Mouse (Mus musculus) limb, embryonic 15.5 days (tissue): ENCODE measurements at regions not wholly inside any gene's neighbourhood (a gene's known extent, or its start where the extent isn't known, plus 50 kb on each side); places are given as distances from the start of the nearest gene placed in this dataset.

ENCODE experiments used
- ATAC-seq: fragments of 200-750 bp; cut with Nextera tagmentation; 2 replicates; pipeline ENCODE4 v1.8.0; 2017; ENCODE audit warnings: low read depth, moderate TSS enrichment; ENCODE audit not compliant: insufficient number of reproducible peaks, low FRiP score, low TSS enrichment
- H3K27ac ChIP-seq: fragments of 300-500 bp; sonication (generic); 2 replicates; pipeline ENCODE4 v1.5.1; 2015; ENCODE audit warnings: moderate library complexity, mild to moderate bottlenecking, inconsistent platforms
- H3K27me3 ChIP-seq: fragments of 300-500 bp; sonication (generic); 2 replicates; pipeline ENCODE4 v1.6.1; 2015; ENCODE audit warnings: inconsistent platforms
- H3K36me3 ChIP-seq: fragments of 300-500 bp; sonication (generic); 2 replicates; pipeline ENCODE4 v1.6.1; 2015; ENCODE audit warnings: inconsistent platforms
- H3K4me1 ChIP-seq: fragments of 300-500 bp; sonication (generic); 2 replicates; pipeline ENCODE4 v1.6.1; 2015; ENCODE audit warnings: inconsistent platforms
- H3K4me2 ChIP-seq: fragments of 300-500 bp; sonication (generic); 2 replicates; pipeline ENCODE4 v1.6.1; 2015; ENCODE audit warnings: mild to moderate bottlenecking, inconsistent platforms
- H3K4me3 ChIP-seq: fragments of 300-500 bp; sonication (generic); 2 replicates; pipeline ENCODE4 v1.5.1; 2015; ENCODE audit warnings: mild to moderate bottlenecking, inconsistent platforms
- H3K9ac ChIP-seq: fragments of 300-500 bp; sonication (generic); 2 replicates; pipeline ENCODE4 v1.6.1; 2015; ENCODE audit warnings: inconsistent platforms
- H3K9me3 ChIP-seq: fragments of 300-500 bp; sonication (generic); 2 replicates; pipeline ENCODE4 v1.6.1; 2016; ENCODE audit warnings: inconsistent platforms
- WGBS: fragments of 180-500 bp; shearing (Covaris S2); methylation state at CpG from one replicate; pipeline ENCODE4 v1.1.7; 2015; 5-methylcytosine and 5-hydroxymethylcytosine counted together

DNA sequence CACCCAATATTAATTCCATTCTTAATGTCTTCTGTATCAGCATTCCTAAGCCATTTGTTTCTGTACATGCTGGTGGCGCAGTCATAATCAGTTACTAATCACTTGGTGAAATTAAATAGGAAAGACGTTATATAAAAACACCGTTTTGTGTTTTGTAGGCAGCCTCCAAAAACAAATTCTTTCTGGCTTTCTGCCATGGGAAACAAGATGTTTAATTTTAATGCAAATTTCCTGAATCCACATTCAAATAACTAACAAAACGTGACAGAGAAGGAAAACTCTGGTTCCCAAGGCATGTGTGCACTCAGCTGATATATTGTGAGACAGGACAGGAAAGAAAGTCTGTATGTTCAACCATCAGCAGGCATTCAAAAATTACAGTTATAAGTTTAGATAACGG is 97.6 kb downstream of the Lyplal1 start:
- H3K27ac ChIP-seq: no peak overlapping the region
- no peaks in the 10 kb centered on the region for H3K27me3 ChIP-seq
- no peaks in the 10 kb centered on the region for H3K9me3 ChIP-seq
- no peaks in the 10 kb centered on the region for H3K36me3 ChIP-seq
- no peak for ATAC-seq
- H3K4me3 ChIP-seq: no peak overlapping the region
- no peak overlapping the region for H3K9ac ChIP-seq
- no peak overlapping the region for H3K4me2 ChIP-seq
- WGBS: 82% methylated on average over 5 of the region's 5 CpGs
- H3K4me1 ChIP-seq: 0 out of 2 replicates have a peak, but pooled peaks cover 2% of the 10 kb centered on the region

DNA sequence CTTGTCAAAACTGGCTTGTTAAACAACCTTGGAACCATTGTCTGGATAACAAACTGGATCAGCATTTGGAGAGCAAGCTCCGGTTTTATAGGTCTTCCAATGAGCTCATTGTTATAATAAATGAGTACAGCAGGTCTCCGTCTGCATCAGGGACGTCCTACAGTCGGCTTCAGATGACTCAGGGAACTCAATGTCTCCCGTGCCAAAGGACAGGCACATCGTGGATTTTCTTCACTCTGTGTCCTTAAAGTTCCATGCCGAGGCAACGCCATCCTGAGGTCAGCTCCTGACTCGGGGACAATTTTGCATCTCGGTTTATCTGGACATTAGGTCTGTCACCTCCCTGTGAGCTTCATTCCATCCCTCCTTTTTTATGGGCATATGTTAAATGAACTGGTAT is 85.2 kb downstream of the Lyplal1 start:
- H3K36me3 ChIP-seq: no peaks in the 10 kb centered on the region
- H3K9me3 ChIP-seq: no peaks in the 10 kb centered on the region
- no peak overlapping the region for H3K9ac ChIP-seq
- H3K4me2 ChIP-seq: no peak overlapping the region
- H3K4me3 ChIP-seq: no peak overlapping the region
- WGBS: 58% methylated on average over 10 of the region's 10 CpGs
- no peaks in the 10 kb centered on the region for H3K27me3 ChIP-seq
- no peak overlapping the region for H3K27ac ChIP-seq
- ATAC-seq: no peak
- no peaks in the 10 kb centered on the region for H3K4me1 ChIP-seq

DNA sequence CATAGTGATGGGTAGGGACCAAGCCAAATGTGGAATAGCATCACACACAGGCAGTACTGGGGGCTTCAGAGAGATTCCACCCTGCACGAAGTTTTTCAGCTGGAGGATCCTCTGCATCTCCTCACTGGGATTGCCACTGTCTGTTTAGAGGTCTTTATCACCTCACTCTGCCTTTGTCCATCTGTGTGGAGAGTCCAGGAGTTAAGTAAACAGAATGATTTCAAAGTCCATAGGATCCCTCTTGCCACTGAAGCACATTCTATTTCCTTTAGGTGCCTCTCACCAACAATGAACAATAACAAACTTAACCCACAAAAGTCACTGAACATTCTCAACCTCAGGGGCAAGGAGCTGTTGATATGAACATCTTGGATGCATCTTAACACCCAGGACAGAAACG is 82.7 kb downstream of the Lyplal1 start:
- H3K4me1 ChIP-seq: no peaks in the 10 kb centered on the region
- no peak overlapping the region for H3K27ac ChIP-seq
- H3K36me3 ChIP-seq: no peaks in the 10 kb centered on the region
- no peaks in the 10 kb centered on the region for H3K9me3 ChIP-seq
- no peaks in the 10 kb centered on the region for H3K27me3 ChIP-seq
- no peak for ATAC-seq
- 68% methylated on average over 2 of the region's 2 CpGs for WGBS
- H3K4me3 ChIP-seq: no peak overlapping the region
- no peak overlapping the region for H3K4me2 ChIP-seq
- H3K9ac ChIP-seq: no peak overlapping the region
